In the genomic region with DNA sequence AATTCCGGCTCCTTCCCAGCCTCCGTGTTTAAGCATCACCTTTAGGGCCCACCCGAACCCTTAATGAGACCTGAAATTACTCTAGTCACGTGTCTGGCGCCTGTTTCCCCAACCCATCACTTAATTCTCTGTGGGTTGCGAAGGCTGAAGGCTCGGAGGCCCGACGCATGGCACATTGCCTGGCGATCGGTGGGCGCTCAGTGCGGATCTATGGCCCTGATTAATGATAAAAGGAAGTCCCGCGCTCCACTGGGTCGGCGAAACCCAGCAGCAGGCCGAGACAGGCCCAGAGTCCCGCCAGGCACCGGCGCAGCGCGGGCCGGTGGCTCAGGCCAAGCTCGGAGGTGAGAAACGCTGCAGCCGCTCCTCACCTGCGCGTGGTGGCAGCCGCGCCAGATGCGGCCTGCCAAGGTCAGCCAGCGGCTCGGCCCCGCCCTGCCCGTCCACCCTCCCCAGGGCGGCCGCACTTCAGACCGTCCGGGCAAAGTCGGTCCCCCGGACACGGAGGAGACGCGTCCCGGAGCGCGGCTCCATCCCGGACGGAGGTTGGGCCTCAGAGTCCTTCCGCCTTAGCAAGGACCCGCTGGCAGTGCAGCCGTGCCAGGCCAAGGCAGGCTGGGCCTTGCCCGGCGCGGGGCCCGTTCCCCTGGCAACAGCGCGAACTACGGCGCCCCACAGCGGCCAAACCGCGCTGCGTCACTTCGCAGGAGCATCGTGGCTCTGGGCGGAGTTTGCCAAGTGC, we compare ENCODE assay signal across 8 mouse cellular contexts. TPM values are rescaled to one million over a fixed set of nuclear protein-coding genes. Genes with fewer than 3 reads are reported as not detected.
DNase-seq lines count a peak whose midpoint lies in the region; ATAC-seq and TF ChIP-seq lines count a peak whose summit lies in the region.

A gene (minus strand): TSS at position 464 of the 742 bp plus-strand sequence.

- H3K4me2 ChIP-seq in heart, embryonic 11.5 days: peak within 1 kb of the TSS; percentile 97
- H3K4me2 ChIP-seq in kidney, embryonic 16.5 days (replicated peaks; ENCODE audit: low read depth, low read length): peak within 1 kb of the TSS; percentile 82

- H3K27ac ChIP-seq in bone marrow macrophage, adult 2 months (ENCODE audit: insufficient read depth, low read depth, low read length): no peak within 1 kb of the TSS
- no peak within 1 kb of the TSS for H3K27ac ChIP-seq in heart, embryonic 11.5 days (ENCODE audit: low read depth, low read length)
- H3K27ac ChIP-seq in kidney, embryonic 16.5 days (ENCODE audit: low read length): peak within 1 kb of the TSS; percentile 86
- peak within 1 kb of the TSS; percentile 40; the same call in 1 of the 2 replicates for H3K27ac ChIP-seq in liver, adult 2 months (replicated peaks; ENCODE audit: insufficient read depth, low read depth, low read length)

- H3K4me1 ChIP-seq in bone marrow macrophage, adult 2 months (ENCODE audit: control insufficient read depth, insufficient read depth, low read length): peaks cover 20% of the 10 kb centered on the region
- H3K4me1 ChIP-seq in erythroblast, embryonic 14.5 days (ENCODE audit: control insufficient read depth): peaks cover 29% of the 10 kb centered on the region
- 0 out of 2 replicates have a peak, but pooled peaks cover 4% of the 10 kb centered on the region for H3K4me1 ChIP-seq in heart, embryonic 11.5 days (ENCODE audit: control insufficient read depth, insufficient read depth, low read length)
- peaks cover 29% of the 10 kb centered on the region for H3K4me1 ChIP-seq in kidney, embryonic 16.5 days (ENCODE audit: insufficient read depth, low read length)
- peaks cover 3% of the 10 kb centered on the region for H3K4me1 ChIP-seq in liver, adult 2 months (ENCODE audit: control insufficient read depth, insufficient read depth, low read length)

- DNase-seq in 416B (ENCODE audit: low read depth): peak; percentile 82
- DNase-seq in liver, adult 2 months (ENCODE audit: extremely low read depth, low read depth, low spot score): peak; percentile 60
- peak; percentile 67 to 74 for DNase-seq in spleen, postnatal 36 days (ENCODE audit: low spot score in 2 of 2)

- no peak for TF ChIP-seq POLR2A in bone marrow macrophage, adult 2 months (IDR thresholded peaks at IDR 0.05; ENCODE audit: borderline replicate concordance, low read depth, low read length)
- no peak for TF ChIP-seq POLR2A in liver, adult 2 months (IDR thresholded peaks at IDR 0.05; ENCODE audit: extremely low read depth, insufficient read depth, low read length)

- H3K9me3 ChIP-seq in erythroblast, embryonic 14.5 days (ENCODE audit: control insufficient read depth, low read length): no peaks in the 10 kb centered on the region
- no peaks in the 10 kb centered on the region for H3K9me3 ChIP-seq in heart, embryonic 11.5 days (replicated peaks; ENCODE audit: control insufficient read depth, low read length)
- no peaks in the 10 kb centered on the region for H3K9me3 ChIP-seq in kidney, embryonic 16.5 days (ENCODE audit: low read length)

- peak within 1 kb of the TSS; percentile 78 for H3K4me3 ChIP-seq in bone marrow macrophage, adult 2 months (ENCODE audit: insufficient read depth, low read length)
- H3K4me3 ChIP-seq in erythroblast, embryonic 14.5 days (replicated peaks): peak within 1 kb of the TSS; percentile 72
- H3K4me3 ChIP-seq in heart, embryonic 11.5 days (ENCODE audit: low read depth, low read length): peak within 1 kb of the TSS; percentile 76
- H3K4me3 ChIP-seq in kidney, embryonic 16.5 days (ENCODE audit: low read length): peak within 1 kb of the TSS; percentile 82
- peak within 1 kb of the TSS; percentile 89 for H3K4me3 ChIP-seq in liver, adult 2 months (ENCODE audit: insufficient read depth, low read depth, low read length)

- peak within 1 kb of the TSS; percentile 88 for H3K9ac ChIP-seq in heart, embryonic 11.5 days (ENCODE audit: low read depth, low read length)
- peak within 1 kb of the TSS; percentile 95 for H3K9ac ChIP-seq in kidney, embryonic 16.5 days (replicated peaks; ENCODE audit: low read length)
- peak within 1 kb of the TSS; percentile 77 for H3K9ac ChIP-seq in liver, adult 2 months (ENCODE audit: low read depth, low read length)

- peaks cover 18% of the 10 kb centered on the region for H3K27me3 ChIP-seq in erythroblast, embryonic 14.5 days (ENCODE audit: control insufficient read depth)
- H3K27me3 ChIP-seq in heart, embryonic 11.5 days (ENCODE audit: control insufficient read depth, insufficient read depth, low read length): no peaks in the 10 kb centered on the region
- H3K27me3 ChIP-seq in kidney, embryonic 16.5 days (ENCODE audit: insufficient read depth, low read length): no peaks in the 10 kb centered on the region
- no peaks in the 10 kb centered on the region for H3K27me3 ChIP-seq in liver, adult 2 months (ENCODE audit: control insufficient read depth, insufficient read depth, low read length)

- H3K36me3 ChIP-seq in erythroblast, embryonic 14.5 days (ENCODE audit: control insufficient read depth): no peaks in the 10 kb centered on the region
- H3K36me3 ChIP-seq in heart, embryonic 11.5 days (ENCODE audit: control insufficient read depth, insufficient read depth, low read length): no peaks in the 10 kb centered on the region
- no peaks in the 10 kb centered on the region for H3K36me3 ChIP-seq in kidney, embryonic 16.5 days (ENCODE audit: insufficient read depth, low read length)
- H3K36me3 ChIP-seq in liver, adult 2 months (ENCODE audit: control insufficient read depth, insufficient read depth, low read length): no peaks in the 10 kb centered on the region

- no peaks in the 10 kb centered on the region for H3K79me2 ChIP-seq in liver, adult 2 months (ENCODE audit: control insufficient read depth, insufficient read depth, low read length)

- ATAC-seq in heart, embryonic 11.5 days (replicated peaks; ENCODE audit: insufficient number of reproducible peaks, low FRiP score, low TSS enrichment): peak; percentile 71
- peak; percentile 86 for ATAC-seq in kidney, embryonic 16.5 days (ENCODE audit: low FRiP score, low TSS enrichment)
- ATAC-seq in monocyte, adult 5-6 weeks (replicated peaks; ENCODE audit: insufficient number of reproducible peaks, low FRiP score, low TSS enrichment, poor library complexity, severe bottlenecking): peak; percentile 74

- under 1% methylated on average over 68 of the region's 68 CpGs for WGBS in heart, embryonic 11.5 days (ENCODE audit: insufficient replicate concordance)
- WGBS in kidney, embryonic 16.5 days: under 1% methylated on average over 68 of the region's 68 CpGs
- 5% methylated on average over 67 of the region's 68 CpGs for WGBS in liver, adult 2 months

- TF ChIP-seq CTCF in bone marrow macrophage, adult 2 months (IDR thresholded peaks at IDR 0.05; ENCODE audit: low read depth, low read length): peak; percentile 8; the same call in 1 of the 2 replicates
- peak; percentile 67 for TF ChIP-seq CTCF in liver, adult 2 months (IDR thresholded peaks at IDR 0.05; ENCODE audit: low read depth, low read length)

RNA-seq across cellular contexts. Expression of the gene that starts here (rescaled TPM):
- polyA plus RNA-seq in bone marrow macrophage, adult 2 months (2012; ENCODE audit: insufficient read depth, insufficient read length, missing spikeins): 16.0 and 16.3 TPM in 2 replicates
- polyA plus RNA-seq in erythroblast, embryonic 14.5 days (2012): 0.14 and 0.23 TPM in 2 replicates
- 15.0 and 17.1 TPM in 2 replicates for polyA plus RNA-seq in heart, embryonic 11.5 days (2014; fragmentation: Nextera tagmentation; extraction: Ambion mirVana)
- 49.6 and 51.1 TPM in 2 replicates for polyA plus RNA-seq in kidney, embryonic 16.5 days (2015; fragmentation: Nextera tagmentation; extraction: Ambion mirVana)
- total RNA-seq in liver, adult 2 months (2014; rRNA removed): 1.9 and 2.3 TPM in 2 replicates
- 2.3 and 4.5 TPM in 2 replicates for polyA plus RNA-seq in liver, adult 2 months (2012; rRNA removed)
- total RNA-seq in monocyte, adult 5-6 weeks (2017): 0.43 to 0.49 TPM (median 0.48 TPM) in 3 replicates

Comparison
In these comparisons a context has a peak if more than half of its experiments do, and no peak if none do; other contexts are left out.
1. Peak in ATAC-seq in monocyte, adult 5-6 weeks; RNA of the gene not detected or under 1 TPM.
2. H3K27ac ChIP-seq: peak in kidney, embryonic 16.5 days (single experiment) and liver, adult 2 months (single experiment); none in bone marrow macrophage, adult 2 months (single experiment) and heart, embryonic 11.5 days (single experiment).
3. Peak in every context shown above with its lines, with median percentiles within 50 percentile points of each other: DNase-seq, H3K4me3 ChIP-seq, ATAC-seq and H3K9ac ChIP-seq.